16 mouse cellular contexts compared by ENCODE assay signal in the genomic region with DNA sequence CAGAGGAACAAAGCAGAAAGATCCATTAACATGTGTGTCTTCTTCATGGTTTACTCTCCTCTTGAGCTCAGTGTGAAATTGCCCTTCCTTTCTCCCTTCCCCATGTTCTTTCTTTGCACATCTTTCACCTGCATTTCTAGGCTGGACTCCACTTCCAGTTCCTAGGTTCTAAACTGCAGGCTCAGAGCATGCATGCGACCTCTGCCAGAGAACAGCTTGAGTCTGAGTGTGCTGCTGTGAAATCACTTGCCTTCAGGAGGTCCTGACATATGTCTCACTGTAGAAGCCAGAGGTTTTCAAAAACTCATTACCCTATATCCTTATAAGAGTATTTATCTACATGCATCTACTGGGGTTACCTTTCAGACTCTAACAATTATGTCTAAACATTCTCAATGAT.
"Had no signal": no experiment of that assay in that cellular context is flagged by ENCODE, and none has a peak within 500 bp of the region (broad histone marks: within the 10 kb centered on the region; RNA-seq: fewer than 3 reads in every experiment).

No protein-coding gene starts in this region.

- DNase-seq: gastrocnemius, postnatal 25 days; heart, adult 18-20 months; heart, postnatal 10 days; heart, postnatal 4 days; kidney, adult 18-20 months; kidney, adult 8-10 months; kidney, postnatal 10 days; kidney, postnatal 25 days; kidney, postnatal 4 days; liver; liver, embryonic 13.5 days; liver, postnatal 0 days had no signal

- ATAC-seq: hindbrain, embryonic 16.5 days; inflammation-experienced regulatory T-cells, adult 6 months; intestine, embryonic 15.5 days; intestine, postnatal 0 days; liver, postnatal 0 days had no signal
